Mouse (Mus musculus): Measurements from ENCODE around the gene Eya4. TPM values are rescaled to one million over a fixed set of nuclear protein-coding genes. Genes with fewer than 3 reads are reported as not detected.

Gene Eya4
- total and polyA plus RNA-seq, 3 experiments: 0.24 to 0.46 TPM; not detected in 1

DNA sequence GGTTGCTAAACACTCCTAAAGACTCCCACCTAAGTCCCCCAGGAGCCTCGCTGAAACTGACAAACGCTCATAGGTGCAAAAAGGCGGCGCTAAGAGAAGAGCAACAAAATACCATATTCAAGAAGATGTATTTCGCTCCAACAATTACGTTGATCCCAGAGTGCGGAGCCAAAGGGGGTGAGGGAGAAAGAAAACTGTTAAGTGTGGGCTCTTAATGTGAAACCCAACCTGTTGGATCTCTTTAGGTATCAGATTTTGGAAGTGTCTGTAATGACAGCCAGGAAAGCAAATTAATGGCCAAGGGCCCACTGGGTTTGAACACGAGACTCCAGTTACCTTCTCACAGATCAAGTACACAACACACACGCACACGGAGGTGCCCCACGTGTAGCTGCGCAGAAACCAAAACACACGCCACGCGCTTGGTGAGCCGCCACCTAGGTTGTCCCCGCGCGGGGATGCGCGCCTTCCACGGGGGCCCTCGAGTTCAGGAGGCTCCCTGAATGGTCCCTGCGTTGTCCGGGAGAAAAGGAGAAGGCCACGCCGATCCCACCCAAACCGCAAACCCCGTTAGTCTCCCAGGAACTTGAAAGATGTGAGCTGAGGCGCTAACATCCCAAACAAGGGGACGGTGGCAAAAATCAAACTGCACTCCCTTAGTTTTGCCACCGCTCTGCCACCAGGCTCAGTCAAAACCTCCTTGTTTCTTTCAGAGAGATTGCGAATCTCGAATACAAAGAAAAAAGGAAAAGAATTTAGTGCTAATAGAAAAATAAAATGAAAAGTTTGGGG, 2.3 kb downstream of the Eya4 start:
- Histone ChIP-seq H3K27me3 (ENCODE audit: control insufficient read depth in 1 of 2, insufficient read depth in 2 of 2, low read length in 2 of 2) (no peaks in the 10 kb centered on the region; a peak in 1 of 4 replicates), H3K9me3 (replicated peaks; ENCODE audit: insufficient read depth, low read length) (no peaks in the 10 kb centered on the region), H3K27ac (ENCODE audit: control insufficient read depth, low read depth, low read length) (no peak overlapping the region), H3K36me3 (ENCODE audit: control insufficient read depth in 1 of 2, insufficient read depth in 2 of 2, low read length in 2 of 2) (no peaks in the 10 kb centered on the region), H3K4me3 (ENCODE audit: control insufficient read depth in 1 of 2, insufficient read depth in 1 of 2, low read depth in 2 of 2, low read length in 2 of 2) (no peak overlapping the region), H3K79me2 (ENCODE audit: control insufficient read depth, insufficient read depth, low read length, poor library complexity) (no peaks in the 10 kb centered on the region), H3K4me1 (ENCODE audit: control insufficient read depth in 1 of 2, insufficient read depth in 2 of 2, low read length in 2 of 2) (no peaks in the 10 kb centered on the region), H3K9ac (ENCODE audit: control insufficient read depth, low read depth, low read length, poor library complexity, severe bottlenecking) (no peak overlapping the region)
- DNase-seq (ENCODE audit: low read depth, low spot score): no peak
- TF ChIP-seq CTCF (IDR thresholded peaks at IDR 0.05 in 2 of 3, conservative IDR thresholded peaks at IDR 0.05 in 1 of 3; ENCODE audit: control insufficient read depth in 1 of 3, insufficient read depth in 1 of 3, low read depth in 2 of 3, low read length in 3 of 3, poor library complexity in 1 of 3, severe bottlenecking in 1 of 3) (no peak), POLR2A (IDR thresholded peaks at IDR 0.05; ENCODE audit: control insufficient read depth in 1 of 2, insufficient read depth in 1 of 2, low read depth in 1 of 2, low read length in 2 of 2, poor library complexity in 1 of 2) (no peak), GABPA (IDR thresholded peaks at IDR 0.05; ENCODE audit: low read depth, low read length) (no peak), USF2 (IDR thresholded peaks at IDR 0.05; ENCODE audit: borderline replicate concordance in 1 of 2, insufficient read depth in 1 of 2, low read depth in 1 of 2, low read length in 2 of 2) (no peak), KAT2A (conservative IDR thresholded peaks at IDR 0.05; ENCODE audit: low read depth, low read length) (no peak), MAFK (IDR thresholded peaks at IDR 0.05; ENCODE audit: borderline replicate concordance, low read depth, low read length) (no peak), MEF2A (IDR thresholded peaks at IDR 0.05; ENCODE audit: extremely low read depth, insufficient replicate concordance, low read depth, low read length, poor library complexity, severe bottlenecking) (no peak), ZMIZ1 (IDR thresholded peaks at IDR 0.05; ENCODE audit: low read depth, low read length) (no peak), MXI1 (IDR thresholded peaks at IDR 0.05; ENCODE audit: low read depth, low read length) (no peak), UBTF (IDR thresholded peaks at IDR 0.05; ENCODE audit: borderline replicate concordance, insufficient read depth, low read depth, low read length) (no peak), TAL1 (IDR thresholded peaks at IDR 0.05; ENCODE audit: low read length) (no peak), MYB (IDR thresholded peaks at IDR 0.05; ENCODE audit: low read depth, low read length) (no peak), NELFE (IDR thresholded peaks at IDR 0.05; ENCODE audit: low read depth, low read length) (no peak)

DNA sequence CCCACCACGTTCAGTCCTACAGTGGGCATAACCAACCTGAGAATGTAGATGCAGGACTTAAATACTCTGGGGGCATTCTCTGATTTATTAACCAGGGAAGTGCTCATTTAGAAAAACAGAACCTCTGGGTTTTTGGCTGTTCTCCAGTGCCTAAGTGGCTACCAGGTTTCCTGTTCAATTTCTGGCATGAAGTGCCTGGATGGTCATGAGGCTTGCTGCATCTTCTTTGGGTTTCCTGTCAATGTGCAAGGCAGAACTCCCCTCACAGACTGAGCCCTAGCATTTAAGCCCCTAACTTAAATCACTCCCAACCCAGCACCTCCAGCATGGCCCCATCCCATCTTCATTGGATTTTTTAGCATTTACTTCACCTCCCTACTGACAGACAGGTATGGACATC, 13.3 kb downstream of the Eya4 start:
- Histone ChIP-seq H3K36me3 (ENCODE audit: control insufficient read depth in 1 of 2, insufficient read depth in 2 of 2, low read length in 2 of 2) (no peaks in the 10 kb centered on the region), H3K4me1 (ENCODE audit: control insufficient read depth in 1 of 2, insufficient read depth in 2 of 2, low read length in 2 of 2) (no peaks in the 10 kb centered on the region), H3K27ac (ENCODE audit: control insufficient read depth, low read depth, low read length) (no peak overlapping the region), H3K27me3 (ENCODE audit: control insufficient read depth in 1 of 2, insufficient read depth in 2 of 2, low read length in 2 of 2) (no peaks in the 10 kb centered on the region; a peak in 1 of 4 replicates), H3K79me2 (ENCODE audit: control insufficient read depth, insufficient read depth, low read length, poor library complexity) (no peaks in the 10 kb centered on the region), H3K9ac (ENCODE audit: control insufficient read depth, low read depth, low read length, poor library complexity, severe bottlenecking) (no peak overlapping the region), H3K4me3 (ENCODE audit: control insufficient read depth in 1 of 2, insufficient read depth in 1 of 2, low read depth in 2 of 2, low read length in 2 of 2) (no peak overlapping the region), H3K9me3 (replicated peaks; ENCODE audit: insufficient read depth, low read length) (no peaks in the 10 kb centered on the region)
- no peak for DNase-seq (ENCODE audit: low read depth, low spot score)
- TF ChIP-seq MAZ (IDR thresholded peaks at IDR 0.05; ENCODE audit: low read depth, low read length) (no peak), USF2 (IDR thresholded peaks at IDR 0.05; ENCODE audit: borderline replicate concordance in 1 of 2, insufficient read depth in 1 of 2, low read depth in 1 of 2, low read length in 2 of 2) (no peak), MXI1 (IDR thresholded peaks at IDR 0.05; ENCODE audit: low read depth, low read length) (no peak), ZNF384 (IDR thresholded peaks at IDR 0.05; ENCODE audit: low read depth, low read length) (no peak), POLR2AphosphoS5 (IDR thresholded peaks at IDR 0.05; ENCODE audit: borderline replicate concordance, low read depth, low read length) (no peak), TBP (IDR thresholded peaks at IDR 0.05; ENCODE audit: low read depth, low read length) (no peak), BHLHE40 (IDR thresholded peaks at IDR 0.05; ENCODE audit: borderline replicate concordance, low read depth, low read length) (no peak), SMC3 (IDR thresholded peaks at IDR 0.05; ENCODE audit: low read depth, low read length) (no peak), SIN3A (IDR thresholded peaks at IDR 0.05; ENCODE audit: low read length) (no peak), MAFK (IDR thresholded peaks at IDR 0.05; ENCODE audit: borderline replicate concordance, low read depth, low read length) (no peak)
